Mouse (Mus musculus) lung, embryonic 16.5 days (tissue): ENCODE measurements around the gene Hypk. TPM values are rescaled to one million over a fixed set of nuclear protein-coding genes. Genes with fewer than 3 reads are reported as not detected.
"Not testable (repeated sequence)": the region's sequence is repeated elsewhere in the genome, so short reads cannot be mapped to it uniquely, and the experiment has no call there.

Experiments
- ATAC-seq: fragments of 200-750 bp; cut with Nextera tagmentation; 2 replicates; pipeline ENCODE4 v1.8.0; 2017; ENCODE audit warnings: low read depth, mild to moderate bottlenecking, moderate library complexity
- H3K27ac ChIP-seq: fragments of 300-500 bp; sonication (generic); 2 replicates; pipeline ENCODE4 v1.5.1; 2014; ENCODE audit warnings: mild to moderate bottlenecking, control low read depth, low read length
- H3K27me3 ChIP-seq: fragments of 300-500 bp; sonication (generic); 2 replicates; pipeline ENCODE4 v1.6.1; 2014; ENCODE audit warnings: low read depth, low read length, mixed read lengths; ENCODE audit not compliant: control insufficient read depth, insufficient read depth
- H3K36me3 ChIP-seq: fragments of 300-500 bp; sonication (generic); 2 replicates; pipeline ENCODE4 v1.6.1; 2014; ENCODE audit warnings: low read length; ENCODE audit not compliant: control insufficient read depth, insufficient read depth
- H3K4me1 ChIP-seq: fragments of 300-500 bp; sonication (generic); replicated peaks from 2 replicates; pipeline ENCODE4 v1.6.1; 2014; ENCODE audit warnings: low read length, mixed read lengths; ENCODE audit not compliant: control insufficient read depth, insufficient read depth
- H3K4me2 ChIP-seq: fragments of 300-500 bp; sonication (generic); 2 replicates; pipeline ENCODE4 v1.6.1; 2014; ENCODE audit warnings: low read depth, low read length, control low read depth
- H3K4me3 ChIP-seq: fragments of 300-500 bp; sonication (generic); 2 replicates; pipeline ENCODE4 v1.5.1; 2014; ENCODE audit warnings: mild to moderate bottlenecking, low read length, control low read depth
- H3K9ac ChIP-seq: fragments of 300-500 bp; sonication (generic); 2 replicates; pipeline ENCODE4 v1.6.1; 2014; ENCODE audit warnings: low read length, control low read depth
- H3K9me3 ChIP-seq: fragments of 300-500 bp; sonication (generic); 2 replicates; pipeline ENCODE4 v1.6.1; 2016; ENCODE audit warnings: low read length; ENCODE audit not compliant: control insufficient read depth
- WGBS: fragments of 180-500 bp; shearing (Covaris S2); extraction: QIAGEN DNeasy Blood & Tissue Kit; methylation state at CpG from one replicate; pipeline ENCODE4 v1.1.7; 2014; 5-methylcytosine and 5-hydroxymethylcytosine counted together
- polyA plus RNA-seq: library from polyadenylated mRNA; unstranded; fragments of >200 nt; fragmentation: Nextera tagmentation; extraction: Ambion mirVana; gene quantifications from 2 replicates; pipeline ENCODE4 v1.2.1, GENCODE M21; 2015

Hypk gene
- polyA plus RNA-seq, 1 experiment from 2014 or later, result 96.5 TPM

DNA sequence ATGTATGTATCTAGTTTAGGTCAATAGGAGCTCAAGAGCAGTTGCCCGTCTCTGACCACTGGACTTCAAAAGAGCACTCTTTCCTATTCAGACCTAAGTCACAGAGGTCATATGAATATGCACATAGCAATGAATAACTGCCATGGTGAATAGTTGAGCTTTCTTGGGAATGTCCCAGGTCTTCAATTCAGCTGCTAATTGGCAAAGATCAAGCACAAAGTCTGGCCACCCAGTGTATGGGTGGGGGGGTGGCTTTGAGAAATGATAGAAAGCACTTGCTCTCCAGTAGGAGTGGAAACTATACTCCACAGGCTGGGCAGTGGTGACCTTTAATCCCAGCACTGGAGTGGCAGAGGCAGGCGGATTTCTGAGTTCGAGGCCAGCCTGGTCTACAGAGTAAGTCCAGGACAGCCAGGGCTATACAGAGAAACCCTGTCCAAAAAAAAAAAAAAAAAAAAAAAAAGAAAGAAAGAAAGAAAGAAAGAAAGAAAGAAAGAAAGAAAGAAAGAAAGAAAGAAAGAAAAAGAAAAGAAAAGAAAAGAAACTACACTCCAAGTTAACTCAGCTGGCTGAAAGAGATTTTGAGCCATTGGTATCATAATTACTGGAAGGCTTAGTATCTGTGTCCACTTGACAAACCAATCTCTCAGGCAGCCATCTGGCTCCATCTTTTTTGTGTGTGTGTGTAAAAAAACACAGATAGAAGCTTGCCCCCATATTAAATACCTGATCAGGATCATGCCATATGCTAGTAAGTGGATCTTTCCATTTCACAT lies 24.6 kb downstream of the Hypk start:
- Histone ChIP-seq H3K4me3 (no peak overlapping the region), H3K27me3 (no peaks in the 10 kb centered on the region), H3K4me2 (no peak overlapping the region), H3K9ac (no peak overlapping the region), H3K9me3 (no peaks in the 10 kb centered on the region), H3K27ac (no peak overlapping the region), H3K4me1 (no peaks in the 10 kb centered on the region), H3K36me3 (no peaks in the 10 kb centered on the region)
- no peak for ATAC-seq
- 85% methylated on average over 3 of the region's 3 CpGs for WGBS

DNA sequence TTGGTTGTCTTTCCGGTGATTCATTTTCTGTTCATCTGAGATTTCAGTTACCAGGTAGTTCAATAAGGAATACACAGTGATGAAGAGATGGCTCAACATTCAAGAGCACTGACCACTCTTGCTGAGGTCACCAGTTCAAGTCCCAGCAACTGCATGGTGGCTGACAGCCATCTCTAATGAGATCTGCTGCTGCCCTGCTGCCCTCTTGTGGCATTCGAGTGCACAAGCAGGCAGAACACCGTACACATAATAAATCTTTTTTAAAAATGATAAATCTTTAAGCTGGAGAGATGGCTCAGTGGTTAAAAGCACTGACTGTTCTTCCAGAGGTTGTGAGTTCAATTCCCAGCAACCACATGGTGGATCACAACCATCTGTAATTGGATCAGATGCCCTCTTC lies 27.4 kb downstream of the Hypk start:
- no peaks in the 10 kb centered on the region for H3K9me3 ChIP-seq
- H3K9ac ChIP-seq, result no peak overlapping the region
- no peak overlapping the region for H3K27ac ChIP-seq
- no peak for ATAC-seq
- H3K36me3 ChIP-seq, result no peaks in the 10 kb centered on the region
- no peak overlapping the region for H3K4me2 ChIP-seq
- H3K27me3 ChIP-seq, result no peaks in the 10 kb centered on the region
- 53% methylated on average over 3 of the region's 3 CpGs for WGBS
- no peaks in the 10 kb centered on the region for H3K4me1 ChIP-seq
- H3K4me3 ChIP-seq, result no peak overlapping the region

DNA sequence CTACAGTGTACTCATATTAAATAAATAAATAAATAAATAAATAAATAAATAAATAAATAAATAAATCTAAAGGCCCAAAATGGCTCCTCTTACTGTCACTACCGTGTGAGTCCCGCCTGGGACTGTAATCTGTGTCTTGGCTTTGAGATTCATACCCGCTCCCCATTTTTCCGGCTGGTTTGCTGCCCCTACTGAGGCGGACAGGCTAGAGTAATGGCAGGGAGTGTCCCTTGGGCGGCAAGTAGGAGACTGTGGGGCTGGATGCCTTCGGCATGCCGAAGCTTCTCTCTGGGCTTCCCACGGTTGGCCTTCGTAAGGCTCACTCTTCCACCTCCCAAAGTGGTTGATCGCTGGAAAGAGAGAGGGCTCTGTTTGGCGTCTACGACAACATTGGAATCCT lies 27.8 kb downstream of the Hypk start:
- H3K4me2 ChIP-seq, H3K4me3 ChIP-seq, H3K27me3 ChIP-seq, H3K36me3 ChIP-seq, H3K4me1 ChIP-seq, H3K9ac ChIP-seq, H3K27ac ChIP-seq, H3K9me3 ChIP-seq, ATAC-seq: not testable (repeated sequence)
- WGBS, result 80% methylated on average over 13 of the region's 13 CpGs

DNA sequence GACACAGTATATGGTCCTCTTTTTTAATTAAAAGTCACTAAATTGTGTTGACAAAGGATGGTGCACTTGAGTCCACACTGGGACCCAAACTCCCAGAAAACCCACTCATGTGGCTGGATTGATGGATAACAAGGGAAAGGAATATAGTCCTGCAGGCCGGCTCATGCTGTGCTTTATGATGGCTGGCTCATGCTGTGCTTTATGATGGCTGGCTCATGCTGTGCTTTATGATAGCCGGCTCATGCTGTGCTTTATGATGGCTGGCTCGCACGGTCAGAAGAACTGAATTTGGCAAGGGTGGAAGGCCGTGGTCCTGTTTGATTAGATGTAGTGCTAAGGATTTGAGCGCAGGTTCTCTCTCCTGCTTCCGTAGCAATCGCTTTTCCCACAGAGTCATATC lies 30.5 kb downstream of the Hypk start:
- no peak overlapping the region for H3K27ac ChIP-seq
- H3K27me3 ChIP-seq, result no peaks in the 10 kb centered on the region
- H3K36me3 ChIP-seq, result no peaks in the 10 kb centered on the region
- WGBS, result 74% methylated on average over 8 of the region's 8 CpGs
- H3K9ac ChIP-seq, result no peak overlapping the region
- H3K9me3 ChIP-seq, result no peaks in the 10 kb centered on the region
- no peak overlapping the region for H3K4me2 ChIP-seq
- H3K4me3 ChIP-seq, result no peak overlapping the region
- no peak for ATAC-seq
- H3K4me1 ChIP-seq, result no peaks in the 10 kb centered on the region

DNA sequence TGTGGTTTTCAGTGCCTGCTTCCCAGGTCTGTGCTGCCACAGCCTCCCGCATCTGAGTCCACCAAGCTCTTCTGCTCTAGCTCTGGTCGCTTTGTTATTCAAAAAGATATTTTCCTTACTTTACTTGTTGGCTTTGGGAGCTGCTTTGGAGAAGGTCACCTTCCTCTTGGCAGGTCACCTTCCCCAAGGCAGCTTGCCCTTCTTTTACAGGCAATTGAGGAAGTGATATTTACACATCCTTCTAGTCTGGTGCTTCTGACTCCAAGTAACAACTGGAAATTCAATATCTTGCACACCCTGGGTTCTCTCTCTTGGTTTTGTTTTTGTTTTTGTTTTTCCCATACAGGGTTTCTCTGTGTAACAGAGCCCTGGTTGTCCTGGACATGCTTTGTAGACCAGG lies 31.3 kb downstream of the Hypk start:
- H3K27ac ChIP-seq, H3K4me2 ChIP-seq, H3K4me1 ChIP-seq, H3K27me3 ChIP-seq, H3K4me3 ChIP-seq, H3K9ac ChIP-seq, ATAC-seq, H3K9me3 ChIP-seq, H3K36me3 ChIP-seq: not testable (repeated sequence)
- WGBS, result 89% methylated on average over 1 of the region's 2 CpGs

DNA sequence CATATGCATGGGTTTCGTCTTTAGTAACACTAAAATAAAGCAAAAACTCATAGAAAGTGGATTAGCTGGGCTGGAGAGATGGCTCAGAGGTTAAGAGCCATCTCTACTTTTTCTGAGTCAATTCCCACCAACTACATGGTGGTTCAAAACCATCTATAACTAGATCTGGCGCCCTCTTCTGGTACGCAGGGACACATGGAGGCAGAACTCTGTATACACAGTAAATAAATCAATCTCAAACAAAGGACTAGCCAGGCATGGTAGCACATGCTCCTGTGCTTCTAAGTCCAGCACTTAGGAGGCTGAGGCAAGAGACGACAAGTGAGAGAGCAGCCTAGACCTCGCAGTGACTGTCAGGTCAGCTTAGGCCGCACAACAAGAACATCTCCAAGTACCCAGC lies 48.5 kb downstream of the Hypk start:
- ATAC-seq, H3K27me3 ChIP-seq, H3K9ac ChIP-seq, H3K4me2 ChIP-seq, H3K36me3 ChIP-seq, H3K4me3 ChIP-seq, H3K4me1 ChIP-seq, H3K27ac ChIP-seq, H3K9me3 ChIP-seq: not testable (repeated sequence)
- WGBS, result 76% methylated on average over 2 of the region's 6 CpGs

DNA sequence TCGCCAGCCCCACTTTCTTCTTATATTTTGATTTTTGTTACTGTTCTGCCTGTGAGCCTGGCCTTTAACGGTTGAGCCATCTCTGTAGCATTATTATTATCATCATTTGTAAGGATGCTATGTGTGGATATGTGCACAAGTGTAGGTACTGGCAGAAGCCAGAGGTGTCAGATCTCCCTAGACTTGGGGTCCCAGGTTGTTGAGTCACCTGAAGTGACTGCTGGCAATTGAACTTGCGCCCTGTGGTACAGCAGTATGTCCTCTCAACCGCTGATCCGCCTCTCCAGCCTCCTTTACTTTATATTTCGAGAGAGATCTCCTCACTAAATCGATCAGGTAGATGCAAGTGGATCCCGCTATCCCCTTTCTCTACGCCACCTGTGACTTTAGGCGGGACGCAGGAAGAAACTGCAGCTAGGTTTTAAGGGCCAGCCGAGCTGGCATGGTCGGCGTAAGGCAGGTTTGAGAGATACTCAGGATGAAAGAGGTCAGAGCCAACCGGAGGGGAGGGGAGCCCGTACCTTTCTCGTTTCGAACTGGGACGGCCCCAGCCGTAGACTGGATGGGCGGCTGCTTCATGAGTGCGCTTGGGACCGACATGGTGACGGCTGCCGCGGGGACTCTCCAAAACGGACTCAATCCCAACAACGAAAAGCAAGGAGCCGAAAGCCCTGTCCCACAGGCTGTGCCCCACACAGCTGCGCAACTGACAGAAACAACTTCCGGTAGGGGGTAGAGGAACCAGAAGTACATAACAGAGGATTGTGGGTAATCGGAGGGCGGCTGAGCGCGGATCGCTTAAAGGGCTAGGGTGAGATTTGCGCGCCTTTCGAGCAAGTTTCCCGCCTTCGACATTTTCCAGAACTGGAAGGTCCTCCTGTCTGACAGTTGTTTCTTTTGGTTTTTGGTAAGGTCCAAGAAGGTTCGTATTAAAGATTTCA lies 53.1 kb downstream of the Hypk start, which contains the start of the genes Mfap1a and Wdr76:
Mfap1a (minus strand) TSS at position 724 of the 941 bp plus-strand sequence.
Wdr76 (plus strand) TSS at position 782 of the 941 bp plus-strand sequence.
- not testable (repeated sequence) for H3K9me3 ChIP-seq, H3K4me1 ChIP-seq, H3K27me3 ChIP-seq, H3K36me3 ChIP-seq
- H3K4me2 ChIP-seq, result peak within 1 kb of the TSS; percentile 60
- peak within 1 kb of the TSS; percentile 66 for H3K4me3 ChIP-seq
- H3K27ac ChIP-seq, result peak within 1 kb of the TSS; percentile 72
- peak within 1 kb of the TSS; percentile 76 for H3K9ac ChIP-seq
- 4% methylated on average over 37 of the region's 42 CpGs for WGBS
- ATAC-seq, result peak; percentile 96

DNA sequence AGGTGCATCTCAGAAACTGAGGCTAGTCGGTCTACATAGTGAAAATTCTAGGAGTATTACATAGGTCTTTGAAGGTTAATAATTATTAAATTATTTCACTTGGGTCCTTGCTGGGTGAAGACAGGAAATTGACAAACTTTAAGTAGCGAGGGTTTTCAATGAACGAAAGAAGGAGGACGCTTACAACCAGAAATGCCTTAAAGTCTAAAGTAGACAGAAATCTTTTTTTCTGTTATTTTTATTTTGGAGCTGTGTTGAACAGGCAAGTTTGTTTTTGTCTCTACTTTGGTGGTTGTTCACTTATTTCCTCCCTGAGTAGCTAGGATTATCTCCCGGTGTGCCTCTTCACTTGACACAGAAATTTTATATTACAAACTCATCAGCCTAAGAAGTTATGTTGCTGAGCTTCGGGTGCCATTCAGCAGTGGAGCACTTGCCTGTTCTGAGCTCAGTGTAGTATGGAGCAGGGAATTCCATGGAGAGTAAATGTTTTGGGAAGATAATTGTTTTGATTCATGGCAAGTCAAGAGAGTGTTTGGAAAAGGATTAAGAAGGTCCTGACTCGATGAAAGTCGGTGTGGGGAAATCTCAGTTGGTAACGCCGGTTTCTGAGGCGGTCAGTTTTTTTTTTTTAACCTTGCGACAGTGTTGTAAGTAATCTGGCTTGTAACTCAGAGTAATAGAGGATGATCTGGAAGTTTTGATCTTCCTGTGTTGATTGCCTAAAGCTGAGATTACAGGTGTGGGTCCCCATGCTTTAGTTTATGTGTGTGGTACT lies 54.3 kb downstream of the Hypk start:
- Histone ChIP-seq H3K4me2 (peak overlapping the region; percentile 60), H3K9me3 (no peaks in the 10 kb centered on the region), H3K27ac (no peak overlapping the region), H3K4me3 (peak overlapping the region; percentile 66), H3K9ac (peak overlapping the region; percentile 76), H3K4me1 (peaks cover 3% of the 10 kb centered on the region), H3K36me3 (peaks cover 5% of the 10 kb centered on the region; the same call in 1 of the 2 replicates), H3K27me3 (no peaks in the 10 kb centered on the region)
- WGBS, result 2% methylated on average over 12 of the region's 12 CpGs
- ATAC-seq, result no peak

DNA sequence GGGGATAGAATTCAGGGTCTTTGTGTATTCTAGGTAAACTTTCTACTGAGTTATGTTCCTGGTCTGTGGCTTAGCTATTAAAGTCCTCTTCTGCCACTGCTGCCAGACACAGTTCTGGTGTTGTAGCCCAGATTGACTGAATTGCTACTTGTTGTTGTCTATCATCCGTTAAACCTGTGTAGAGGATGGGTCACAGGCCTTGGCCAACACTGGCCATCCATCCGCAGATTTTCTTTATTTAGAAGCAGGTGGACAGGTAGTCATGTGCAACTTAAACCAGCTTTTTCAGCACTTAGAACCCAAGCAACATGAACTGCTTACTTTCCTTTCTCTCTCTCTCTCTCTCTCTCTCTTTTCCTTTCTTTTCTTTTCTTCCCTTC lies 54.9 kb downstream of the Hypk start:
- no peaks in the 10 kb centered on the region for H3K9me3 ChIP-seq
- H3K9ac ChIP-seq, result peak overlapping the region; percentile 76
- no peaks in the 10 kb centered on the region for H3K27me3 ChIP-seq
- H3K27ac ChIP-seq, result no peak overlapping the region
- H3K4me1 ChIP-seq, result peaks cover 3% of the 10 kb centered on the region
- no peak for ATAC-seq
- peak overlapping the region; percentile 60 for H3K4me2 ChIP-seq
- H3K36me3 ChIP-seq, result peaks cover 5% of the 10 kb centered on the region; the same call in 1 of the 2 replicates
- WGBS, result 59% methylated on average over 2 of the region's 2 CpGs
- H3K4me3 ChIP-seq, result peak overlapping the region; percentile 66
